Mouse (Mus musculus) G1E (cell line): ENCODE measurements at regions not wholly inside any gene's neighbourhood (a gene's known extent, or its start where the extent isn't known, plus 50 kb on each side); places are given as distances from the start of the nearest gene placed in this dataset.

ENCODE experiments used
- CTCF ChIP-seq: IDR thresholded peaks from 2 replicates; pipeline ENCODE4 v1.5.1; 2012; ENCODE audit warnings: low read depth, low read length, inconsistent platforms, mixed read lengths
- GATA1 ChIP-seq: IDR thresholded peaks from 2 replicates; pipeline ENCODE4 v1.6.1; 2012; ENCODE audit warnings: borderline replicate concordance, low read length, inconsistent platforms, mixed read lengths
- TAL1 ChIP-seq: conservative IDR thresholded peaks from 2 replicates; pipeline ENCODE4 v1.6.1; 2012; ENCODE audit warnings: low read depth, low read length, inconsistent platforms, mixed read lengths

GRCm38 (mm10) chr1:61137954-61138353 lies 160.2 kb downstream of the Icos start:
- TF ChIP-seq CTCF (no peak), GATA1 (no peak), TAL1 (no peak)
